Mouse (Mus musculus) forebrain, embryonic 16.5 days (tissue): ENCODE results near the gene Tmem165. TPM values are rescaled to one million over a fixed set of nuclear protein-coding genes. Genes with fewer than 3 reads are reported as not detected.

ENCODE experiments used
- ATAC-seq: fragments of 200-750 bp; cut with Nextera tagmentation; 2 replicates; pipeline ENCODE4 v1.8.0; 2017; ENCODE audit warnings: mild to moderate bottlenecking, moderate library complexity
- H3K27ac ChIP-seq: fragments of 300-500 bp; sonication (generic); 2 replicates; pipeline ENCODE4 v1.5.1; 2014; ENCODE audit warnings: low read length, control low read depth
- H3K27me3 ChIP-seq: fragments of 300-500 bp; sonication (generic); replicated peaks from 2 replicates; pipeline ENCODE4 v1.6.1; 2014; ENCODE audit warnings: low read length; ENCODE audit not compliant: control insufficient read depth, insufficient read depth
- H3K36me3 ChIP-seq: fragments of 300-500 bp; sonication (generic); 2 replicates; pipeline ENCODE4 v1.6.1; 2014; ENCODE audit not compliant: control insufficient read depth, insufficient read depth
- H3K4me1 ChIP-seq: fragments of 300-500 bp; sonication (generic); replicated peaks from 2 replicates; pipeline ENCODE4 v1.6.1; 2014; ENCODE audit warnings: low read length; ENCODE audit not compliant: control insufficient read depth, insufficient read depth
- H3K4me2 ChIP-seq: fragments of 300-500 bp; sonication (generic); 2 replicates; pipeline ENCODE4 v1.6.1; 2014; ENCODE audit warnings: mild to moderate bottlenecking, low read length, control low read depth
- H3K4me3 ChIP-seq: fragments of 300-500 bp; sonication (generic); replicated peaks from 2 replicates; pipeline ENCODE4 v1.5.1; 2014; ENCODE audit warnings: mild to moderate bottlenecking, low read length, control low read depth
- H3K9ac ChIP-seq: fragments of 300-500 bp; sonication (generic); replicated peaks from 2 replicates; pipeline ENCODE4 v1.6.1; 2014; ENCODE audit warnings: low read depth, low read length, control low read depth
- H3K9me3 ChIP-seq: fragments of 300-500 bp; sonication (generic); 2 replicates; pipeline ENCODE4 v1.6.1; 2016; ENCODE audit warnings: low read length; ENCODE audit not compliant: control insufficient read depth
- WGBS: fragments of 180-500 bp; shearing (Covaris S2); extraction: QIAGEN DNeasy Blood & Tissue Kit; methylation state at CpG from one replicate; pipeline ENCODE4 v1.1.7; 2014; 5-methylcytosine and 5-hydroxymethylcytosine counted together
- polyA plus RNA-seq: library from polyadenylated mRNA; unstranded; fragments of >200 nt; fragmentation: Nextera tagmentation; extraction: Ambion mirVana; gene quantifications from 2 replicates; pipeline ENCODE4 v1.2.1, GENCODE M21; 2015

Tmem165 gene
- polyA plus RNA-seq, 1 experiment from 2014 or later: 40.3 TPM

DNA sequence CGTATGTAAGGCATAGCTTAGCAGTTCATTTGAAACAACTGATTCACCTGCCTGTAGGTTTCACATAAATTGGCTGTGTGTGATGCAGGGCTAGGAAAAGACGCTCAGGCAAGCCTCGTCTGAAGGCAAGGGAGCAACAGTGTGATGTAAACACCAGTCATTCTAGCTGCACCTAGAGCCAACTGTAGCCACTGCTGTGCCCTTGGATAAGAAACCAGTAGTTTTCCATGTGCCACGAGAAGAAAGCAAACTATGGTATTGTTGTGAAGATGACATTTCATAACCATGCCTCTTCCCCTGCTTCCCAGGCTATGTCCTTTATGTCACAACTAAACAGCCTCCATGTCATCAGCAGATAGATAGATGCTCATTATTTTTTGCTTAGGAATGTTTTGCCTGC lies 40.3 kb upstream of the Tmem165 start:
- no peak overlapping the region for H3K27ac ChIP-seq
- WGBS: 84% methylated on average over 4 of the region's 4 CpGs
- H3K4me1 ChIP-seq: peaks cover 11% of the 10 kb centered on the region
- no peaks in the 10 kb centered on the region for H3K27me3 ChIP-seq
- H3K9ac ChIP-seq: no peak overlapping the region
- no peak overlapping the region for H3K4me3 ChIP-seq
- ATAC-seq: no peak
- no peak overlapping the region for H3K4me2 ChIP-seq
- no peaks in the 10 kb centered on the region for H3K9me3 ChIP-seq
- H3K36me3 ChIP-seq: no peaks in the 10 kb centered on the region

DNA sequence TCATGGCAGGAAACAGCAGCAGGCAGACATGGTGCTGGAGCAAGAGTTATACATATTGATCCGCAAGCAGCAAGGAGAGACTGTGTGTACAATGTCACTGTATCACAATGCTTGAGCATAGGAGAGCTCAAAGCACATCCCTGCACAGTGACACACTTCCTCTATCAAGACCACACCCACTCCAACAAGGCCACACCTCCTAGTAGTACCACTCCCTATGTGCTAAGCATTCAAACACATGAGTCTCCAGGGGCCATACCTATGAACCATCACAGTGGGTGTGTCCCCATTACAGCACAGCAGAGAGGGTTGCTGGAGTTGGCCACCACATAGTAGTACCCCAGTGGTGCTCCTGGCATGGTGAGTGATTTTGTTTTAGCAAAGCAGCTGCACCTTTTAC lies 37.3 kb upstream of the Tmem165 start:
- H3K27ac ChIP-seq: no peak overlapping the region
- H3K9ac ChIP-seq: no peak overlapping the region
- no peak overlapping the region for H3K4me2 ChIP-seq
- H3K4me1 ChIP-seq: peaks cover 1% of the 10 kb centered on the region
- H3K9me3 ChIP-seq: no peaks in the 10 kb centered on the region
- ATAC-seq: no peak
- H3K36me3 ChIP-seq: 0 out of 2 replicates have a peak, but pooled peaks cover 2% of the 10 kb centered on the region
- no peaks in the 10 kb centered on the region for H3K27me3 ChIP-seq
- H3K4me3 ChIP-seq: no peak overlapping the region
- 100% methylated on average over 1 of the region's 1 CpGs for WGBS

DNA sequence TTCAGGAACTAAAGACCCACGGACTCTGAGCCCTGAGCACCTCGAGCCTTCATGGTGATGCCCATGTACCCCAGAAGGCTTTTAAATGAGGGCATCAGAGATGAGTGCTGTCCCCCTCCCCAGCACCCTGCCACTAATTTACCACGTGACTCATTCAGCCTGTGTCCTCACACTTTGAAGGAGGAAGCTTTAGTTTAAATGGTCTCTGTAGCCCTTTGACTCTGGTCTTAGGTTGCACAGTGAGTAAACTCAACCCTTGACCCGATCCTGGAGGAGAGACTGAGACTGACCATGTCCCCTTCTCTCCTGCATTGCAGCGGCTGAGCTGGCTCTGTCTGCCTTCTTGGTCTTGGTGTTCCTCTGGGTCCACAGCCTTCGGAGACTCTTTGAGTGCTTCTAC lies 34.2 kb upstream of the Tmem165 start:
- no peaks in the 10 kb centered on the region for H3K27me3 ChIP-seq
- H3K36me3 ChIP-seq: 0 out of 2 replicates have a peak, but pooled peaks cover 2% of the 10 kb centered on the region
- H3K9me3 ChIP-seq: no peaks in the 10 kb centered on the region
- H3K4me3 ChIP-seq: no peak overlapping the region
- H3K4me2 ChIP-seq: no peak overlapping the region
- WGBS: 95% methylated on average over 6 of the region's 6 CpGs
- no peak for ATAC-seq
- H3K27ac ChIP-seq: no peak overlapping the region
- no peak overlapping the region for H3K9ac ChIP-seq
- no peaks in the 10 kb centered on the region for H3K4me1 ChIP-seq

DNA sequence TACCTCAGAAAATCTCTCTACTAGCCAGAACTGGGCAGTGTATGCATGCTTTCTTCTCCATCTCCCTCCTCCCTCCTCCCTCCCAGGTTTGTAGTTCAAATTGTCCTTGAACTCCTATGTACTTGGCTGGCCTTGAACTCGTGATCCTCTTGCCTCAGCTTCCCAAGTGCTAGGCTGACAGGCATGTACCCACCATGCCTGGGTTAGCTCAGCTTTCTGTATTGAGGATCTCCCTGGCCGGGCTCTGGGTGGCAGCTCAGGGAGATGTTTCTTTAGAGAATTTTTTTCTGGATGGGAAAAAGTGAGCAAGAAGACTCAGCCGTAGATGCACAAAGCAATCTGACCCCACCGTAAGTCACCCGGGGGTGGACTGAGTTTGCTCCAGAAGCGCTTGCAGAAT lies 30.7 kb upstream of the Tmem165 start:
- Histone ChIP-seq H3K4me1 (no peaks in the 10 kb centered on the region), H3K9ac (no peak overlapping the region), H3K4me3 (no peak overlapping the region), H3K9me3 (no peaks in the 10 kb centered on the region), H3K27ac (no peak overlapping the region), H3K36me3 (0 out of 2 replicates have a peak, but pooled peaks cover 2% of the 10 kb centered on the region), H3K4me2 (no peak overlapping the region), H3K27me3 (no peaks in the 10 kb centered on the region)
- no peak for ATAC-seq
- WGBS: 95% methylated on average over 6 of the region's 6 CpGs

GRCm38 (mm10) chr5:76153430-76153829 lies 30.2 kb upstream of the Tmem165 start:
- 95% methylated on average over 11 of the region's 11 CpGs for WGBS
- H3K9ac ChIP-seq: no peak overlapping the region
- no peak overlapping the region for H3K4me3 ChIP-seq
- H3K36me3 ChIP-seq: 0 out of 2 replicates have a peak, but pooled peaks cover 2% of the 10 kb centered on the region
- H3K4me2 ChIP-seq: no peak overlapping the region
- no peaks in the 10 kb centered on the region for H3K4me1 ChIP-seq
- no peak overlapping the region for H3K27ac ChIP-seq
- H3K9me3 ChIP-seq: no peaks in the 10 kb centered on the region
- no peaks in the 10 kb centered on the region for H3K27me3 ChIP-seq
- no peak for ATAC-seq

GRCm38 (mm10) chr5:76154434-76155165 lies 29.1 kb upstream of the Tmem165 start:
- WGBS: 93% methylated on average over 21 of the region's 21 CpGs
- H3K4me2 ChIP-seq: no peak overlapping the region
- no peak overlapping the region for H3K4me3 ChIP-seq

GRCm38 (mm10) chr5:76159555-76159954 lies 24.1 kb upstream of the Tmem165 start:
- Histone ChIP-seq H3K9ac (no peak overlapping the region), H3K27ac (no peak overlapping the region), H3K9me3 (no peaks in the 10 kb centered on the region), H3K27me3 (no peaks in the 10 kb centered on the region), H3K4me1 (no peaks in the 10 kb centered on the region), H3K4me2 (no peak overlapping the region), H3K36me3 (no peaks in the 10 kb centered on the region), H3K4me3 (no peak overlapping the region)
- ATAC-seq: no peak
- WGBS: 82% methylated on average over 6 of the region's 6 CpGs

More at GRCm38 (mm10) chr5:76154434-76155165, 29.1 kb upstream of the Tmem165 start:
- Histone ChIP-seq H3K4me1 (no peaks in the 10 kb centered on the region), H3K36me3 (0 out of 2 replicates have a peak, but pooled peaks cover 2% of the 10 kb centered on the region), H3K9me3 (no peaks in the 10 kb centered on the region), H3K27ac (no peak overlapping the region), H3K9ac (no peak overlapping the region), H3K27me3 (no peaks in the 10 kb centered on the region)
- no peak for ATAC-seq

DNA sequence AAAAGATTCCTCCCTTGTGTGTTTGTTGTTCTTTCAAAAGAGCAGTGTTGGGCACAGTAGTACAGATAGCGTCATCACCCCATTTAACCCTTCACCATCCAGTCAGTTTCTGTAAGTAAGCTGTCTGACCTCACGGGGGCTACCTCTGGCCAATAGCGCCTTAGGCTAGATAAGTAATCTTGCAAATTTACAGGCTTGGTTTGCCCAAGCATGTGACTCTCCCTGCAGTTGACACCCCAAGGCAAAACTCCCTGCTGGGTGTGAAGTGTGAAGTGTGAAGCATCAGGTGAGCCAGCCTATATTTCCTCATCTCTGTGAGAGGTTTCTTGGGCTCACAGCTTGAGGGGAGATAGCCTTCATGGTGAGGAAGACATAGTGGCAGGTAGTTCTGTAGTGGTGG lies 23.6 kb upstream of the Tmem165 start:
- ATAC-seq: no peak
- H3K4me2 ChIP-seq: no peak overlapping the region
- H3K4me1 ChIP-seq: no peaks in the 10 kb centered on the region
- no peaks in the 10 kb centered on the region for H3K27me3 ChIP-seq
- H3K27ac ChIP-seq: no peak overlapping the region
- no peak overlapping the region for H3K9ac ChIP-seq
- no peak overlapping the region for H3K4me3 ChIP-seq
- WGBS: 71% methylated on average over 3 of the region's 3 CpGs
- no peaks in the 10 kb centered on the region for H3K36me3 ChIP-seq
- no peaks in the 10 kb centered on the region for H3K9me3 ChIP-seq

GRCm38 (mm10) chr5:76161491-76161890 lies 22.2 kb upstream of the Tmem165 start:
- 94% methylated on average over 6 of the region's 6 CpGs for WGBS
- no peaks in the 10 kb centered on the region for H3K27me3 ChIP-seq
- no peak for ATAC-seq

More at GRCm38 (mm10) chr5:76161491-76161890, 22.2 kb upstream of the Tmem165 start:
- H3K9ac ChIP-seq: no peak overlapping the region
- no peak overlapping the region for H3K27ac ChIP-seq
- no peak overlapping the region for H3K4me3 ChIP-seq
- no peaks in the 10 kb centered on the region for H3K9me3 ChIP-seq
- no peak overlapping the region for H3K4me2 ChIP-seq
- no peaks in the 10 kb centered on the region for H3K36me3 ChIP-seq
- no peaks in the 10 kb centered on the region for H3K4me1 ChIP-seq
